Mouse (Mus musculus): Measurements from ENCODE around the gene Sdr42e1.

DNA sequence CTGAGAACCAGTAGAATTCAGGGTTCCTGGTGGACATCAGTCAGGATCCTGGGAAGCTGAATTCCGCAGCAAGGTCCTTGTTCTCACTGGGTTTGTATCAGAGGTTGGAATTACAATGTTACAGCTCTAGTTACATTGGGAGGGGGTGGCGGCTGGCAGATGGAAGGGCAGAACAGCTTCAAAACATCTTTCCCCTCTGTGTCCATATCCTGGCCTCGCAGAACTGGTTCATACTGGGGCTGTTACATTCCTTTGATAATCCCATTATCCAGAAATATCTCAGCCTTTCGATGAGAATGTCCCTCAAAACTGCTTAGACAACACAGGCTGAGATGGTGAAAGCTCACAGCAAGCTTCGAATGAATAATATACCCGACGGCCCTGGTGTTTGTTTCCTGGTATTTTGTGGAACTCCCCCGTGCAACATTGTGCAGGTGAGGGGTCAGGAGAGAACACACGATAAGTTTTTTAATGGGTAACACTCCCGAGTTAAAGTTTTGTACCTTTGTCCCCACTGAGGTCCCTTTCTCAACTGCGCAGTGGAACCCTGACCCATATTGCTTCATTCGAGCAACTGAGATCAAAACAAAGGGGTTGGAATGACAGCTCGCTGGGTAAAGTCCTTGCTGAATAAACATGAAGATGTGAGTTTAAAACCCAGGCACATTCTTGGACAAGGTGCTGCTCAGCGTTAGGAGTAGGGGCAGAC, 44.8 kb upstream of the Sdr42e1 start:
- no peak for TF ChIP-seq POLR2A (IDR thresholded peaks at IDR 0.05; ENCODE audit: borderline replicate concordance, control insufficient read depth, low read depth, low read length)
- no peak for TF ChIP-seq CTCF (IDR thresholded peaks at IDR 0.05; ENCODE audit: control insufficient read depth, insufficient read depth, low read length)
